Mouse (Mus musculus) intestine, embryonic 14.5 days (tissue): ENCODE measurements around the gene Nhp2. TPM values are rescaled to one million over a fixed set of nuclear protein-coding genes. Genes with fewer than 3 reads are reported as not detected.

Experiments
- ATAC-seq: fragments of 200-750 bp; cut with Nextera tagmentation; replicated peaks from 2 replicates; pipeline ENCODE4 v1.8.0; 2017; ENCODE audit warnings: low read depth, moderate number of reproducible peaks, moderate TSS enrichment, moderate library complexity; ENCODE audit not compliant: low FRiP score, low TSS enrichment
- DNase-seq: peaks from one replicate; pipeline ENCODE4 v3.0.0-alpha.2; 2018; ENCODE audit warnings: low spot score
- H3K27ac ChIP-seq: fragments of 300-500 bp; sonication (generic); 2 replicates; pipeline ENCODE4 v1.5.1; 2014; ENCODE audit warnings: low read depth, mild to moderate bottlenecking, control low read depth
- H3K27me3 ChIP-seq: fragments of 300-500 bp; sonication (generic); replicated peaks from 2 replicates; pipeline ENCODE4 v1.6.1; 2014; ENCODE audit warnings: low read length, control low read depth; ENCODE audit not compliant: control insufficient read depth, insufficient read depth
- H3K36me3 ChIP-seq: fragments of 300-500 bp; sonication (generic); 2 replicates; pipeline ENCODE4 v1.6.1; 2014; ENCODE audit warnings: low read length, control low read depth; ENCODE audit not compliant: control insufficient read depth, insufficient read depth
- H3K4me1 ChIP-seq: fragments of 300-500 bp; sonication (generic); replicated peaks from 2 replicates; pipeline ENCODE4 v1.6.1; 2014; ENCODE audit warnings: low read length, control low read depth, mixed read lengths; ENCODE audit not compliant: control insufficient read depth, insufficient read depth
- H3K4me2 ChIP-seq: fragments of 300-500 bp; sonication (generic); 2 replicates; pipeline ENCODE4 v1.6.1; 2014; ENCODE audit warnings: low read length
- H3K4me3 ChIP-seq: fragments of 300-500 bp; sonication (generic); 2 replicates; pipeline ENCODE4 v1.5.1; 2014; ENCODE audit warnings: low read depth, low read length, control low read depth, mixed read lengths
- H3K9ac ChIP-seq: fragments of 300-500 bp; sonication (generic); 2 replicates; pipeline ENCODE4 v1.6.1; 2014; ENCODE audit warnings: mild to moderate bottlenecking, low read length
- H3K9me3 ChIP-seq: fragments of 300-500 bp; sonication (generic); 2 replicates; pipeline ENCODE4 v1.6.1; 2016; ENCODE audit warnings: low read length, control low read depth; ENCODE audit not compliant: control insufficient read depth
- WGBS: fragments of 180-500 bp; shearing (Covaris S2); extraction: QIAGEN DNeasy Blood & Tissue Kit; methylation state at CpG from one replicate; pipeline ENCODE4 v1.1.7; 2014; 5-methylcytosine and 5-hydroxymethylcytosine counted together
- polyA plus RNA-seq: library from polyadenylated mRNA; unstranded; fragments of >200 nt; fragmentation: Nextera tagmentation; extraction: Ambion mirVana; gene quantifications from 2 replicates; pipeline ENCODE4 v1.2.1, GENCODE M21; 2014

Gene Nhp2
- polyA plus RNA-seq, result 221 and 226 TPM in 2 replicates

DNA sequence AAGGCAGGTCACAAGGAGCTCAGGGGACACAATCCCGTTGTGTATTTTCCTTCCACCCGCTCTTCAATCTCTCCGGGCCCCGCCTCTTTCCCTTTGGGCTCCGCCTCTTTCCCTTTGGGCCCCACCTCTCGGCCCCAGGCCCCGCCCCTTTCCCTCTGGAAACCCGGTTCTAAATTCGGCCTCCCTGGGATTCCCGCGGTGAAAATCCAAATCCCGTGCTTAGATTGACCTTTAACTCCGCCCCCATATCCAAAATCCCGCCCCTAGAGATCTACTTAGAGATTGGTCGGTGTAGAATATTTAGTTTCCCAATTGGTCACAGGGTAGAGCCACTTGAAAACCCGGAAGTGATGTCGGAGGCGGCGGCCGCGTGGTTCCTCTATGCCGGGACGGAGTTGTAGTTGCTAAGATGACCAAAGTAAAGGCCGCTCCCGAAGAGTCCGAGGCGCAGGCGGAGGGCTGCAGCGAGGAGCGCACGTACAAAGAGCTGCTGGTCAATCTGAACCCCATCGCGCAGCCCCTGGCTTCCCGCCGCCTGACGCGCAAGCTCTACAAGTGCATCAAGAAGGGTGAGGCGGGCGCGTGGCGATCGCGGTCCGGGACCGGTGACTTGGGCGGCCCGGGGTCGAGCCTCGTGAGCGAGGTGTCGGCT, at the start of gene Nhp2:
Gene Nhp2 (plus strand): TSS at position 327 of the 652 bp plus-strand sequence.
- WGBS, result under 1% methylated on average over 51 of the region's 51 CpGs
- peak within 1 kb of the TSS; percentile 85 for H3K4me2 ChIP-seq
- no peaks in the 10 kb centered on the region for H3K9me3 ChIP-seq
- ATAC-seq (peak; percentile 87), DNase-seq (peak; percentile 98)
- peak within 1 kb of the TSS; percentile 95 for H3K4me3 ChIP-seq
- peak within 1 kb of the TSS; percentile 87 for H3K9ac ChIP-seq
- peak within 1 kb of the TSS; percentile 71 for H3K27ac ChIP-seq
- H3K27me3 ChIP-seq, result no peaks in the 10 kb centered on the region
- peaks cover 18% of the 10 kb centered on the region; the same call in 1 of the 2 replicates for H3K4me1 ChIP-seq
- peaks cover 31% of the 10 kb centered on the region for H3K36me3 ChIP-seq

GRCm38 (mm10) chr11:51576454-51576853, 43.1 kb upstream of the Nhp2 start:
- Histone ChIP-seq H3K4me1 (no peaks in the 10 kb centered on the region), H3K9ac (no peak overlapping the region), H3K36me3 (no peaks in the 10 kb centered on the region; the same call in 1 of the 2 replicates), H3K27me3 (no peaks in the 10 kb centered on the region), H3K27ac (no peak overlapping the region), H3K4me3 (no peak overlapping the region), H3K9me3 (no peaks in the 10 kb centered on the region), H3K4me2 (no peak overlapping the region)
- WGBS, result 82% methylated on average over 4 of the region's 4 CpGs
- no peak for DNase-seq
- no peak for ATAC-seq

DNA sequence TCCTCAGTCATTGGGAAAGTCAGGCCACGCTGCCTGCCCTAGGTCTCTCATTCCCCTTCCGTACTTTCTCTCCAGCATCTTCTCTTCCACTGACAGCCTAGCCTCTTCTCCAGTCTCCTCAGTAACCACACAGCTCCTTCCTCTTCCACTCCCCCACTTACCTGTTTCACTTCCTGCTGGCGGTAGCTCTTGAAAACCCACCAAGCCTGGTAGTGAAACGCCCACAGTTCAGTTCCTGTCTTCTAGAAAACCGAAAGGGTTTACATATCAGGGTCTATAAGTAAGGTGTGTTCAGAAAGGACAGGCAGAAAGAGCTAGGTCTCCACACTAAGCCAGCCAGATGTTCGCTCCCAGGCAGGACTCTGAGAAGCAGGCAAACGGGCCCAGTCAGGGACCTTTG, 41.9 kb upstream of the Nhp2 start:
- Histone ChIP-seq H3K36me3 (no peaks in the 10 kb centered on the region; the same call in 1 of the 2 replicates), H3K4me2 (no peak overlapping the region), H3K9ac (no peak overlapping the region), H3K27me3 (no peaks in the 10 kb centered on the region), H3K4me1 (no peaks in the 10 kb centered on the region), H3K27ac (no peak overlapping the region), H3K9me3 (no peaks in the 10 kb centered on the region), H3K4me3 (no peak overlapping the region)
- ATAC-seq (no peak), DNase-seq (no peak)
- WGBS, result 79% methylated on average over 7 of the region's 7 CpGs

GRCm38 (mm10) chr11:51579024-51579423, 40.5 kb upstream of the Nhp2 start:
- Histone ChIP-seq H3K9me3 (no peaks in the 10 kb centered on the region), H3K27me3 (no peaks in the 10 kb centered on the region), H3K4me1 (peaks cover 5% of the 10 kb centered on the region; the same call in 1 of the 2 replicates), H3K4me3 (no peak overlapping the region), H3K9ac (no peak overlapping the region), H3K4me2 (no peak overlapping the region), H3K36me3 (no peaks in the 10 kb centered on the region), H3K27ac (no peak overlapping the region)
- DNase-seq, result no peak
- WGBS, result 76% methylated on average over 4 of the region's 4 CpGs
- ATAC-seq, result no peak

- Histone ChIP-seq H3K4me3 (no peak overlapping the region), H3K36me3 (peaks cover 19% of the 10 kb centered on the region), H3K4me2 (no peak overlapping the region), H3K27me3 (no peaks in the 10 kb centered on the region), H3K9ac (no peak overlapping the region), H3K9me3 (no peaks in the 10 kb centered on the region), H3K27ac (no peak overlapping the region), H3K4me1 (peaks cover 20% of the 10 kb centered on the region)
- peak; percentile 86 for DNase-seq
- ATAC-seq, result no peak
- WGBS, result 27% methylated on average over 8 of the region's 8 CpGs
Observed at GRCm38 (mm10) chr11:51582713-51583112, 36.8 kb upstream of the Nhp2 start.

- no peak for DNase-seq
- H3K4me1 ChIP-seq, result peaks cover 20% of the 10 kb centered on the region
- H3K36me3 ChIP-seq, result peaks cover 32% of the 10 kb centered on the region
- H3K27me3 ChIP-seq, result no peaks in the 10 kb centered on the region
- ATAC-seq, result peak; percentile 34
- peak overlapping the region; percentile 83 for H3K4me2 ChIP-seq
- no peaks in the 10 kb centered on the region for H3K9me3 ChIP-seq
- peak overlapping the region; percentile 90 for H3K9ac ChIP-seq
- peak overlapping the region; percentile 92 for H3K27ac ChIP-seq
- peak overlapping the region; percentile 76 for H3K4me3 ChIP-seq
- WGBS, result 23% methylated on average over 9 of the region's 9 CpGs
Observed at GRCm38 (mm10) chr11:51584057-51584430, 35.5 kb upstream of the Nhp2 start.

DNA sequence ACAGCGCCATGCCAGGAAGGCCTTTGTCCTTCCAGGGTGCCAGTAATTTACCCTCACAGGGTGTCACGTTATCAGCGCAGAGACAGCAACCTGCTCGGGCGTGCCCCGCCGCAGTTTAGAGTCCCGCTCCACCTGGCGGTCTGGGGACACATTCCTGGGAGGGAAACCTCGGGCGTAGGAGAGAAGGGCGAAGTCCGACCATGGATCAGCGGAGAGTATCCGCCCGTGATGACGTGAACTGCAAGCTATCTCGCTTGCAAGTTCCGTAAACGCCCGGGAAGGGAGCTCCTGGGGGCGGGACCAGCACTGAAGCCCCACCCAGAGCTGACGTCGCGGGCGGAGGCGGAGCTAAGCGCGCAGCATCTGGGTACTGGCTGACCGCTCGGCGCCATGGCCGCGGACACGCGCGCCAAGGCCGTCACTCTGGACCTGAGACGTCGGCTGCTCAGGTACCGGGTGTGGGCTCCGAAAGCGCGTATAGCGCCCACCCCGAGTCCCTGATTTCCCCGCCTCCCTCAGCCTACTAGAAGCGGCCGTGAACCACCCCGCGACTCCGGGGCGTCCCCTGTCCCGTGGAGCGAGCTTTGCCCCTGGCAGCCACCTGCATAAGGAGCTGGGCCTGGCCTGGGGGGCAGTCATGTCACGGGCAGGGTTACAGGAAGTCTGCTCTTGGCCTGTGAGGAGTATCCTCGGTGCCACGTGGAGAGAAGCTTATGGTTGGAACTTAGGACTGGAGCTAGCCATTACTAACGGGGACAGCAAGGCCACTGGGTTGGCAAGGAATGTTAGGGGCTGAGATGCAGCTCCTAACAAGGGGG, 34.9 kb upstream of the Nhp2 start, which contains the start of gene Phykpl:
Gene Phykpl (plus strand): TSS at position 327 of the 818 bp plus-strand sequence.
- peaks cover 20% of the 10 kb centered on the region for H3K4me1 ChIP-seq
- peaks cover 34% of the 10 kb centered on the region for H3K36me3 ChIP-seq
- ATAC-seq (peak; percentile 90), DNase-seq (peak; percentile 100)
- no peaks in the 10 kb centered on the region for H3K9me3 ChIP-seq
- peak within 1 kb of the TSS; percentile 90 for H3K9ac ChIP-seq
- H3K27ac ChIP-seq, result peak within 1 kb of the TSS; percentile 92
- no peaks in the 10 kb centered on the region for H3K27me3 ChIP-seq
- H3K4me2 ChIP-seq, result peak within 1 kb of the TSS; percentile 83
- under 1% methylated on average over 59 of the region's 59 CpGs for WGBS
- H3K4me3 ChIP-seq, result peak within 1 kb of the TSS; percentile 76

- ATAC-seq, result no peak
- H3K36me3 ChIP-seq, result peaks cover 43% of the 10 kb centered on the region
- peak; percentile 57 for DNase-seq
- WGBS, result 52% methylated on average over 8 of the region's 8 CpGs
- H3K4me1 ChIP-seq, result peaks cover 20% of the 10 kb centered on the region
- H3K9me3 ChIP-seq, result no peaks in the 10 kb centered on the region
- H3K27ac ChIP-seq, result peak overlapping the region; percentile 92
- H3K4me2 ChIP-seq, result peak overlapping the region; percentile 83
- no peaks in the 10 kb centered on the region for H3K27me3 ChIP-seq
- peak overlapping the region; percentile 76 for H3K4me3 ChIP-seq
- peak overlapping the region; percentile 90 for H3K9ac ChIP-seq
Observed at GRCm38 (mm10) chr11:51585608-51586252, 33.8 kb upstream of the Nhp2 start.
